Mouse (Mus musculus) liver, embryonic 13.5 days (tissue): ENCODE data around the gene Cpt2. TPM values are rescaled to one million over a fixed set of nuclear protein-coding genes. Genes with fewer than 3 reads are reported as not detected.

Experiments
- ATAC-seq: fragments of 200-750 bp; cut with Nextera tagmentation; 2 replicates; pipeline ENCODE4 v1.8.0; 2017; ENCODE audit warnings: low read depth, mild to moderate bottlenecking, moderate number of reproducible peaks, moderate library complexity
- DNase-seq: peaks from one replicate; pipeline ENCODE4 v3.0.0; 2022
- H3K27ac ChIP-seq: fragments of 300-500 bp; sonication (generic); 2 replicates; pipeline ENCODE4 v1.5.1; 2015; ENCODE audit warnings: moderate library complexity, mild to moderate bottlenecking, inconsistent platforms
- H3K27me3 ChIP-seq: fragments of 300-500 bp; sonication (generic); 2 replicates; pipeline ENCODE4 v1.6.1; 2015; ENCODE audit warnings: mild to moderate bottlenecking, inconsistent platforms
- H3K36me3 ChIP-seq: fragments of 300-500 bp; sonication (generic); 2 replicates; pipeline ENCODE4 v1.6.1; 2015; ENCODE audit warnings: mild to moderate bottlenecking, inconsistent platforms
- H3K4me1 ChIP-seq: fragments of 300-500 bp; sonication (generic); replicated peaks from 2 replicates; pipeline ENCODE4 v1.6.1; 2015; ENCODE audit warnings: inconsistent platforms
- H3K4me2 ChIP-seq: fragments of 300-500 bp; sonication (generic); 2 replicates; pipeline ENCODE4 v1.6.1; 2015; ENCODE audit warnings: inconsistent platforms, mild to moderate bottlenecking, moderate library complexity
- H3K4me3 ChIP-seq: fragments of 300-500 bp; sonication (generic); replicated peaks from 2 replicates; pipeline ENCODE4 v1.5.1; 2015; ENCODE audit warnings: mild to moderate bottlenecking, inconsistent platforms
- H3K9ac ChIP-seq: fragments of 300-500 bp; sonication (generic); 2 replicates; pipeline ENCODE4 v1.6.1; 2015; ENCODE audit warnings: mild to moderate bottlenecking, inconsistent platforms
- H3K9me3 ChIP-seq: fragments of 300-500 bp; sonication (generic); replicated peaks from 2 replicates; pipeline ENCODE4 v1.6.1; 2016; ENCODE audit warnings: inconsistent platforms
- WGBS: fragments of 180-500 bp; shearing (Covaris S2); methylation state at CpG from one replicate; pipeline ENCODE4 v1.1.7; 2015; ENCODE audit not compliant: insufficient replicate concordance; 5-methylcytosine and 5-hydroxymethylcytosine counted together
- polyA plus RNA-seq: library from polyadenylated mRNA; unstranded; fragments of >200 nt; fragmentation: Nextera tagmentation; extraction: Ambion mirVana; gene quantifications from 2 replicates; pipeline ENCODE4 v1.2.1, GENCODE M21; 2015

Cpt2 gene
- 37.0 and 45.1 TPM in 2 replicates for polyA plus RNA-seq

- peak; percentile 97 for DNase-seq
- Histone ChIP-seq H3K4me2 (peak within 1 kb of the TSS; percentile 82), H3K4me3 (peak within 1 kb of the TSS; percentile 74), H3K27me3 (no peaks in the 10 kb centered on the region), H3K4me1 (peaks cover 42% of the 10 kb centered on the region), H3K9ac (peak within 1 kb of the TSS; percentile 86), H3K27ac (peak within 1 kb of the TSS; percentile 86), H3K9me3 (no peaks in the 10 kb centered on the region), H3K36me3 (no peaks in the 10 kb centered on the region)
- peak; percentile 89 for ATAC-seq
- WGBS: 2% methylated on average over 38 of the region's 38 CpGs
Measured at GRCm38 (mm10) chr4:107923145-107923802, at the start of gene Cpt2. Gene Cpt2, minus strand, starts transcription at chr4:107923610.

GRCm38 (mm10) chr4:107971162-107971561, 47.8 kb upstream of the Cpt2 start:
- H3K4me1 ChIP-seq: no peaks in the 10 kb centered on the region
- 54% methylated on average over 1 of the region's 1 CpGs for WGBS
- no peak overlapping the region for H3K4me2 ChIP-seq
- no peaks in the 10 kb centered on the region for H3K9me3 ChIP-seq
- no peaks in the 10 kb centered on the region for H3K36me3 ChIP-seq
- DNase-seq (no peak), ATAC-seq (no peak)
- H3K4me3 ChIP-seq: no peak overlapping the region
- H3K9ac ChIP-seq: no peak overlapping the region
- no peaks in the 10 kb centered on the region for H3K27me3 ChIP-seq
- no peak overlapping the region for H3K27ac ChIP-seq

- Histone ChIP-seq H3K9ac (no peak overlapping the region), H3K27ac (no peak overlapping the region), H3K4me2 (no peak overlapping the region), H3K4me1 (no peaks in the 10 kb centered on the region), H3K9me3 (no peaks in the 10 kb centered on the region), H3K4me3 (no peak overlapping the region), H3K36me3 (no peaks in the 10 kb centered on the region), H3K27me3 (no peaks in the 10 kb centered on the region)
- no peak for ATAC-seq
- DNase-seq: no peak
Measured at GRCm38 (mm10) chr4:107969781-107970180, 46.4 kb upstream of the Cpt2 start.

- Histone ChIP-seq H3K27me3 (no peaks in the 10 kb centered on the region), H3K36me3 (no peaks in the 10 kb centered on the region), H3K9ac (no peak within 1 kb of the TSS), H3K4me1 (no peaks in the 10 kb centered on the region), H3K27ac (no peak within 1 kb of the TSS), H3K9me3 (no peaks in the 10 kb centered on the region), H3K4me2 (no peak within 1 kb of the TSS), H3K4me3 (no peak within 1 kb of the TSS)
- ATAC-seq (no peak), DNase-seq (no peak)
- WGBS: 66% methylated on average over 16 of the region's 16 CpGs
Measured at GRCm38 (mm10) chr4:107967966-107968682, 44.7 kb upstream of the Cpt2 start, which contains the start of gene Slc1a7. Gene Slc1a7, plus strand, starts transcription at chr4:107968332.

GRCm38 (mm10) chr4:107966416-107967109, 43.2 kb upstream of the Cpt2 start:
- ATAC-seq (no peak; the same call in 1 of the 2 replicates), DNase-seq (no peak)
- Histone ChIP-seq H3K27me3 (no peaks in the 10 kb centered on the region), H3K4me2 (no peak overlapping the region), H3K4me1 (no peaks in the 10 kb centered on the region), H3K36me3 (no peaks in the 10 kb centered on the region), H3K9ac (no peak overlapping the region), H3K9me3 (no peaks in the 10 kb centered on the region), H3K4me3 (no peak overlapping the region), H3K27ac (no peak overlapping the region)
- WGBS: 20% methylated on average over 5 of the region's 5 CpGs

GRCm38 (mm10) chr4:107962792-107963191, 39.4 kb upstream of the Cpt2 start:
- DNase-seq: no peak
- Histone ChIP-seq H3K4me1 (no peaks in the 10 kb centered on the region), H3K36me3 (no peaks in the 10 kb centered on the region), H3K27ac (no peak overlapping the region), H3K27me3 (peaks cover 5% of the 10 kb centered on the region; the same call in 1 of the 2 replicates), H3K4me3 (no peak overlapping the region), H3K4me2 (no peak overlapping the region), H3K9me3 (no peaks in the 10 kb centered on the region), H3K9ac (no peak overlapping the region)
- no peak for ATAC-seq
- 77% methylated on average over 2 of the region's 2 CpGs for WGBS

- DNase-seq: no peak
- 40% methylated on average over 11 of the region's 11 CpGs for WGBS
- no peak for ATAC-seq
Measured at GRCm38 (mm10) chr4:107962044-107962732, 38.8 kb upstream of the Cpt2 start.

GRCm38 (mm10) chr4:107958487-107958886, 35.1 kb upstream of the Cpt2 start:
- no peaks in the 10 kb centered on the region for H3K36me3 ChIP-seq
- H3K27ac ChIP-seq: no peak overlapping the region
- no peaks in the 10 kb centered on the region for H3K4me1 ChIP-seq
- 66% methylated on average over 7 of the region's 7 CpGs for WGBS
- no peak overlapping the region for H3K4me2 ChIP-seq
- no peak overlapping the region for H3K4me3 ChIP-seq
- ATAC-seq: no peak
- no peak overlapping the region for H3K9ac ChIP-seq
- H3K9me3 ChIP-seq: no peaks in the 10 kb centered on the region
- H3K27me3 ChIP-seq: peaks cover 5% of the 10 kb centered on the region; the same call in 1 of the 2 replicates
- no peak for DNase-seq

More at GRCm38 (mm10) chr4:107962044-107962732, 38.8 kb upstream of the Cpt2 start:
- Histone ChIP-seq H3K4me3 (no peak overlapping the region), H3K4me2 (no peak overlapping the region), H3K27me3 (peaks cover 5% of the 10 kb centered on the region; the same call in 1 of the 2 replicates), H3K36me3 (no peaks in the 10 kb centered on the region), H3K4me1 (no peaks in the 10 kb centered on the region), H3K9me3 (no peaks in the 10 kb centered on the region), H3K9ac (no peak overlapping the region), H3K27ac (no peak overlapping the region)

- H3K4me2 ChIP-seq: no peak overlapping the region
- no peak overlapping the region for H3K4me3 ChIP-seq
- 58% methylated on average over 5 of the region's 5 CpGs for WGBS
- H3K4me1 ChIP-seq: no peaks in the 10 kb centered on the region
- no peak for DNase-seq
- H3K9ac ChIP-seq: no peak overlapping the region
- peaks cover 2% of the 10 kb centered on the region; the same call in 1 of the 2 replicates for H3K27me3 ChIP-seq
- no peak overlapping the region for H3K27ac ChIP-seq
- no peak for ATAC-seq
- no peaks in the 10 kb centered on the region for H3K9me3 ChIP-seq
- no peaks in the 10 kb centered on the region for H3K36me3 ChIP-seq
Measured at GRCm38 (mm10) chr4:107955691-107956090, 32.3 kb upstream of the Cpt2 start.

- no peak overlapping the region for H3K4me2 ChIP-seq
- H3K4me1 ChIP-seq: no peaks in the 10 kb centered on the region
- ATAC-seq (no peak), DNase-seq (no peak)
- no peaks in the 10 kb centered on the region for H3K36me3 ChIP-seq
- H3K9ac ChIP-seq: no peak overlapping the region
- H3K9me3 ChIP-seq: no peaks in the 10 kb centered on the region
- H3K27ac ChIP-seq: no peak overlapping the region
- no peaks in the 10 kb centered on the region for H3K27me3 ChIP-seq
- H3K4me3 ChIP-seq: no peak overlapping the region
Measured at GRCm38 (mm10) chr4:107952845-107953244, 29.4 kb upstream of the Cpt2 start.

GRCm38 (mm10) chr4:107949918-107950317, 26.5 kb upstream of the Cpt2 start:
- Histone ChIP-seq H3K36me3 (no peaks in the 10 kb centered on the region), H3K4me1 (no peaks in the 10 kb centered on the region), H3K27ac (no peak overlapping the region), H3K27me3 (no peaks in the 10 kb centered on the region), H3K4me3 (no peak overlapping the region), H3K9ac (no peak overlapping the region), H3K9me3 (no peaks in the 10 kb centered on the region), H3K4me2 (no peak overlapping the region)
- no peak for ATAC-seq
- no peak for DNase-seq
- 61% methylated on average over 4 of the region's 4 CpGs for WGBS
